Mouse (Mus musculus) right cerebral cortex, postnatal 36 days (tissue): ENCODE measurements around the gene Lrrd1.
"Not testable (repeated sequence)": the region's sequence is repeated elsewhere in the genome, so short reads cannot be mapped to it uniquely, and the experiment has no call there.

Experiments
- DNase-seq, 2 experiments: peaks; one replicate each; pipeline ENCODE4 v3.0.0; 2022; ENCODE audit warnings: low spot score in 2 of 2, mixed read lengths in 1 of 2

The Lrrd1 gene

DNA sequence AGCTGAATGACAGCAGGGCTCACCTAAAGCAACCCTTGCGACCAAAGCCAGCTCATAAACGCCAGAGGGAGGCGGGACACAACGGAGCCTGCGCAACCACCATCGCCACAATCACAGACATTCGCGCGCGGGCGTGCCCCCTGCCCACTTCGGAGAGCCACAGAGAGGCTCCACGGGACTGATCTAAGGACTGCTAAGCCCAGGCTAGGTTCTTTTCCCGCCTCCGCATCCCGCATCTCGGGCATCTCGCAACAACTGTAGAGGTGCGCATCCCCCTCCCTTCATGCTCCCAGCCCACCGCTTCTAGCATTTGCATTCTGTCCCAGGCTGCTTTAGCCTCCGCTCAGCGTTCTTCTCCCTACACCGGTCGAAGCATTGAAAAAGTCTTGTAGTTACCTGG lies at the start of gene Lrrd1:
TSS of gene Lrrd1 (plus strand) at position 148 of the 400 bp plus-strand sequence.
- no peak for DNase-seq

DNA sequence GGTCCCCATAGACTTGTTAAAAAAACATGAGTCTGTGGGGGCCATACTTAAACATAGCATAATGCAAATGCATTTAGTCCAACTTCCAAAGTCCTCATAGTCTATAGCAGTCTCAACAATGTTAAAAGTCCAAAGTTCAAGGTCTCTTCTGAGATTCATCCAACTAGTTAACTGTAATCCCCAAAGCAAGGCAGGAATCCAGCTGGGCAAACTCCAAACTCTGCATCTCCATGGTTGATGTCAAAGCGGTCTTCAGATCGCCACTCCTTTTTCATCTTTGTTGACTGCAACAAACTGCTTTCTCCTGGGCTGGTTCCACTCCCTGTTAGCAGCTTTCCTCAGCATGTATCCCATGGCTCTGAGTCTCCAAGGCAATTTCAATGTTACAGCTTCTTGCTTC lies 47.9 kb upstream of the Lrrd1 start:
- DNase-seq = not testable (repeated sequence)

DNA sequence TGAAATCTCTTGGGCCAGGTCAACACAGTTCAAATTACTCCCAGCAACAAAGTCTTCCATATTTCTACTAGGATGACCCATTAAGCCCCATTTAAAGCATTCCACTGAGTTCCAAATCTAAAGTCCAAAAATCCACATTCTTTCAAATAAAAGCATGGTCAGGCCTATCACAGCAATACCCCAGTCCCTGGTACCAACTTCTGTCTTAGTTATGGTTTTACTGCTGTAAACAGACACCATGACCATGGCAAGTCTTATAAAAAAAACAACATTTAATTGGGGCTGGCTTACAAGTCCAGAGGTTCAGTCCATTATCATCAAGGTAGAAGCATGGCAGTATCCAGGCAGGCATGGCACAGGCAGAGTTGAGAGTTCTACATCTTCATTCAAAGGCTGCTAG lies 46.3 kb upstream of the Lrrd1 start:
- DNase-seq = not testable (repeated sequence)

DNA sequence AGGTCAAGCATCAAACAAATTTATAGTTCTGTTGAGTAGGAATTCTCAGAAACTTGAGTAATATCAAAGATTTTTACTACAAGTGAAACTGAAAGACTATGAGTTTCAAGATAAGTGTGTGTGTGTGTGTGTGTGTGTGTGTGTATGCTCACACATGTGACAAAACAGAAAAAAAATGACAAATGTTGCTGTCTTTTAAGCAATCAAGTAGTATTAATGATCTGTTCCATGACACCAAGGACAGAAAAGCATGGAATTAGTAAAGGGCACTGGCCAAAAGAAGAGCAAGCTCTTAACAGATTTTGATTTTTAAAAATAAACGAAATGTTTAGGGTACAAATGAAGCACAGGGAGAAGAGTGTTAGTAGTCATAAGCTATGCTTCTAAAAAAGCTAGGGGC lies 44.9 kb upstream of the Lrrd1 start:
- DNase-seq = no peak

DNA sequence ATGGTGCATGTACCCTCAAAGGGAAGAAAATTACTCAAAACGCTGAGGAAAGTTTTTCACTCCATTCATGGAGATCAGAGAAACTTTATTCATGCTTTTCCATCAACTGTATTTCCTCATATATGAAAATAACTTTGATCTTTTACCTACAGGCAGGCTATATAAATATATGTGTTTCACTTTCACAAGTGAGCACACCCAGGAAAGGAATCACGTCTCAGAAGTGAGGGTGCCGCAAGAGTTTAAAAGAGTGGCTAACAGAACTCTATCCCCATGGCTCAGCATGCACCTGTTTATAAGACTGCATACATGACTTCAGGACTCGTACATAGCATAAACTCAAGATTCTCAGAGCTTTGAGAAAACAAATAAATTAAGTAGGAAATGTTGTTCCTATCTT lies 44.1 kb upstream of the Lrrd1 start:
- DNase-seq = no peak

DNA sequence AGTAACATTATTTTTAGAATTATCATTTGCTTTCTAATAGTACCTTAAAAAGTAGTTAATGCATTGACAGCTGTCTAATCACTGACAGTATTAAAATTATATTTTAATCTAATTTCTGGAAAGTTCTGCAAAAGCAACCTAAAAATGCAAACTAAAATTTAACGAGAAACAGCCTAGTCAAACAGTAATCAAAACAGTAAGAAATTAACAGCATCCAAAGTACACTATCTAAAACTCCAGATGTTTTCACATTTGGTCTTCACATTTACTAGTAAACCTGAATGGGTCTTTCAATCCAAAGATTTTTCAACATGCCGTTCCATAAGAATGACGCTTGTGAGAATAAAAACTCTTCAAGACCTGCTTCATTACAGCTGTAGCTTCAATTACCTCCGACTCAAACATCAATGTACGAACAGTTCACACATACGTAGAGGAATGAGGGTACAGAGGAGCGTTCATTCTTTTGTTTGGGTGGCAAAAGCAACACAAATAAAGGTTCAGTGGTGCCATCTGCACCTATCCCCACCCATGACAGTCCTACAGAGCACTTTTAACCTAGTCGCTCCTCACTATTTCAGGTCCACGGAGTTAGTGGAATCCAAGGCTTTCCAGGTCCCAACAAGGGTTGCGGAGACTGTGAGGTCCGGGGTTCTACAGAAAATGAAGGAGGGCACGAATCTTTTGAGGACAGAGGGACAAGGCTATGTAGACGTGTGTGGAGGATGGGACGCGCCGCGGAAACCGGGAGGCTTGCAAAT lies 43.1 kb upstream of the Lrrd1 start:
- DNase-seq = peak in 1 of 2 experiments; percentile 7

DNA sequence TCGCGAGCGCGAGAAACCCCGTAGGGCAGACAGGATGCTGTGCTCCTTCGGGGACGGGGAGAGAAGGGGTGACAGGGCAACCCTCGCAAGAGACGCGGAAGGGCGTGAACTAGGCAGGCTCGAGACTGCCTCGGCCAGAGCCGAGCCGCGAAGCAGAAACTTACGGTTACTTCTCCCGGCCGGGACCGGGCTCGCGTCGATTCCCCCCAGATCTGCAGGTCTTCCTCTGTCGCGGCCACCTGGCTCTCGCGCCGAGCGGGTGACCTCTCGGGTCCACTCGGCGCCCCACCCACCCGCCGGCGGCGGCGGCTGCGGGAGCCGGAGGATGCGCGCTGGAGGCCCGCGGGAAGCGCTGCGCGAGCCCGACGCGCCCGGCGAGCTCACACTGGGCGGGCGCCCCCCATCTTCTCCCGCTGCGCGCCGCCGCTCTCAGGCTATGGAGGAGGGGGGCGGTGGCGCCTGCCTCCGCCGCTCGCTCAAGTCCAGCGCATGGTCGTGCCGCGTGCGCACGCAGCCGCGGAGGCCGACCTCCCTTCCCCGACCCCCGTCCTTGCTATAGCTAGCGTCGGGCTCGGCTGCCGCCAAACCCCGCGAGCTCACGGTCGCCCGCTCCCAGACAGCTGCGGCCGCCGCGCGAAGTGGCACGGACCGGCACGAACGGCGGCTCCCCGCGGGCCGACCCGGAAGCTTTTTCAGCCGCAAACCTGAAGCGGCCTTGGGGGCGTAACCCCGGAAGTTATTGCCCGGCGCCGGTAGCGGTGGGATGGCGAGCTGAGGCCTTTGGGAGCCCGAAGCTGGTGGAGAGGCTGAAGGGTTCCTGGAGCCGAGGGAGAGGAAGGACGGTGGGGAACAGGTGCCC lies 42.3 kb upstream of the Lrrd1 start, which contains the start of the genes Ankib1 and Krit1:
TSS of gene Ankib1 (minus strand) at position 493 of the 859 bp plus-strand sequence.
TSS of gene Krit1 (plus strand) at position 752 of the 859 bp plus-strand sequence.
- peak; percentile 85 for DNase-seq

DNA sequence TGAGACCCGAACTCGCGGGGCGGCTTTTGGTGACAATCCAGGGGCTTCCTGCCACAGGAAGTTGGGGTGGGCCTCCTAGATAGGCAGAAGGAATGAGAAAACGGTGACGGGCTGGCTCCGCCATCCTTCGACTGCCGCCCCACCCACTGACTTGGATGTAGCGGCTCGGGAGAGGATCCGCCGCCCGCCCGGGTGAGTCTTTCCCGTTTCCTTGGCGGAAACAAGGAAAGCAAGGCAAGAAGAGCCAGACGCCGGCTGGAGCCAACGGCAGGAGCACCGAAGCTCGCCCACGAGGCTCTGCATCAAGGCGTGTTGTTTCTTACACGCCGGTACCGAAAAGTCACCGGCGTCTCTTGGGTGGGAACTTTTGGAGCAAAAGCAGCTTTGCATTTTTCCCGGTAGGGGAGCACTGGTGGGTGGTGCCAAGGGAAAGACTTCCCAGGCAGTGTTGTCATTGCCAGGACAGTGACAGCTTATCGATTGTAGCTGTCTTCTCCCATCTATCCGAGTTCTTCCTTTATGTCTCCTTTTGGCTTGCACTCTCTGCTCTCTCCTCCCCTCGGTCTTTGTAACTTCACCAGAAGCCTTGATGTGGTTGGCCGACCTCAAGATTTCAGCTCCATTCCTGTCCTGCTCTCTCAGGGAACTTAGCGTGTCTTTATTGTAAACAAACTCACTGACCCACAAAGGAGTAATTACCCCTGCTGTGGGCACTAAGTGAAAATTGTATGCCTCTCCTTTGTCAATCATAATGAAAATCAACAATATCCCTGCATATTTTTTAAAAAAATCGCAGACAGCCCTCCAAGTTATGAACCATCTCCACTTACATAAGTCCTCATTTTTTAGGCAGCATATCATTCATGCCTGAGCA lies 41.4 kb upstream of the Lrrd1 start:
- no peak for DNase-seq

DNA sequence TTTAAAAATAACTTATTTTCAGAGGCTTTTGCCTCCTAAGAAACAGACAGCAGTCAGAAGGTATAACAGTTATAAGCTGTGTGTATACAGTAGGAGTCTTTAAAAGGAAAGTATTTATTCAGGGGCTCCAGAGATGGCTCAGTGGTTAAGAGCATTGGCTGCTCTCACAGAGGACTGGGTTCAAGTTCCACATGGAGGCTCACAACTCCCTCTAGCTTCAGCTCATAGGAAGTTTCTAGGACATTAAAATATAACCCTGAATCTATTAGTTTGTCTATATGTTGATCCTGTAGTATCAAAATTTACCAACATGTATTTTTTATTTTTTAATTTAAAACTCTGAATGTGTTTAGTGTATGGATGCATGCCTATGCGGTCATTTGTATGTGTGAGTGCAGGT lies 36.5 kb upstream of the Lrrd1 start:
- no peak for DNase-seq

DNA sequence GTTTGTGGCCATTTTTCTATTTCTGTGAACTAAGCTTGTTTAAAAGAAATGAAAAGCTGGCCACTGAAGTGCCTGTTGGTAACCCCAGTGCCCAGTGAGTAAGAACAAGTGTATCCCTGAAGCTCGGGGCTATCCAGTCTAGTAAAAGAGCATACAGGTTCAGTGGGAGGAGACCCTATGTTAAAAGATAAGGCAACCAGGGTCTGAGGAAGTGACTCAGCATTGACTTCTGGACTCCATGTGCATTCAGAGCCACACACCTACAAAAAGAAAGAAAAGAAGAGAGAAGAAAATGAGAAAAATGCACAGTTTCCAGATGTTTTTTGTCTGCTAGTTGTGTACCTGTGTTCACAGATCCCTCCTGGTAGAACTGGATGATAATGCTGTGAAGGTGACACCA lies 10.9 kb upstream of the Lrrd1 start:
- DNase-seq = no peak

DNA sequence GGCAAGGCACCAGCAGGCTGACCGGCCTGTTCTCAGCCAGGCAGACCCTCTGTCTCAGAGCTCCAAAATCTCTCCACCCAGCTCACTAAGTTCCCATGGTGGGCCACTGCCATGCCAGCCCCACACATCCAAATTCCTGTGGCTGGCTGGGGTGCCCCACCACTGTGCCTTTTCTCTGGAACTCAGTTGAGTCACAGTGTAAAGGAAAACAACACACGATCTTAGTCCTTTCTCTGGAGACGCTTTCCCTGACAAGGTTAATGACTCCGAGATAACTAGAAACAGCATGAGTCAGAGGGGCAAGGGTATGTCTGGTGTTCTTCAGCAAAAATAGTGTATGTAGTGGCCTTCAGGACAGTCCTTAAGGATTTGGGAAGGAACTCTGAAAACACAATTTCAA lies 25.2 kb downstream of the Lrrd1 start:
- no peak for DNase-seq

DNA sequence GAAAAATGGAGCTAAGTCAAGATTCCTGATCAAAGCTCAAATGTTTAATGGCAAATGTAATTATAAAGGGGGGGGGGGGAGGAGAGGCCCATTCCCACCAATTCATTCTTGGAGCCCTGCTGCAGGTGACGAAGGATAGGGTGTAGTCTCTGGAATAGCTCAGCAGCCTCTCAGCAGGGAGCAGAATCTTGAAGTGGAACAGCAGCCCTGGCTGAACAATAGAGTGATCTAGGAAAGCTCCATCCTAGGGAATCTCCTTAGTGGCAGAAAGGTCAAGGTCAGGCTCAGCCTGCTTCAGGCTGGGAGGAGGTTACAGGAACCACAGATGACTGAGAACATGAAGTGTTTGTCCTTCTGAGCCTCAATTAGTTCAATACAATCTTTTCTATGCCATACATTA lies 27.4 kb downstream of the Lrrd1 start:
- no peak for DNase-seq

DNA sequence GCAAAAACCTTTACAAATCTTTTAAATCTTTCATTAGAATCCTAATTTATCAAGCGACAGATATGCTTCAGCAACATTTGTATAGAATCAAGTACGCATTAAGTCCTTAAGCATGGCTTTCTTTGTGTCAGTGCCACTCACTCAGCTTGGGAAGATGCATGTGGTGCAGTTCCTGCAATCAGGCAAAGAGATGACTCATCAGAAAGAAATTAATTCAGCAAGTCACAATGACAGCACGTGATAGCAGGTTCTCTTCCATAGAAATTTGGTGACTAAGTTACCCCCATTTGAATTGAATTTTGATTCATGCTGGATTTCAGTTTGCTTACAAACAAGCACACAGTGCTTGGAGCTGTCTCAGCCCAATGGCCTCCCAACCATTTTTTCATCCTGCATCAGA lies 28.5 kb downstream of the Lrrd1 start:
- peak in 1 of 2 experiments; percentile 1 for DNase-seq

DNA sequence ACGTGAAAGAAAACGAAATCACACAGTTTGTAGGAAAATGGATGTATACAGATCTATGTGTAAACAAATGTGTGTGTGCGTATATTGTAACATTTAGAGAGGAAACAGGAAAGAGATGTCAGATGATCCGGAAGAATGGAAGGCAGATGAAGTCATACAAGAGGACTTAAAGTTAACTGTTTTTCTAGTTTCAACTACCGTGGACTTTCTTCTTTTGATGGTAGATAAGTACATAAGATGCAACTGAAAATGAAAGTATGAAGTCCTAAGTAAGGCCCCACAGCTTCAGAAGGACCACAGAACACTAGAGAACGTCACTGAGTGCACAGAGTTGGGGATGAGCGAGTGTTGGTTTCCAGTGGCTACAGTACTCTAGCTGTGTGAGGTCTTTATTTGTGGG lies 41.9 kb downstream of the Lrrd1 start:
- not testable (repeated sequence) for DNase-seq

DNA sequence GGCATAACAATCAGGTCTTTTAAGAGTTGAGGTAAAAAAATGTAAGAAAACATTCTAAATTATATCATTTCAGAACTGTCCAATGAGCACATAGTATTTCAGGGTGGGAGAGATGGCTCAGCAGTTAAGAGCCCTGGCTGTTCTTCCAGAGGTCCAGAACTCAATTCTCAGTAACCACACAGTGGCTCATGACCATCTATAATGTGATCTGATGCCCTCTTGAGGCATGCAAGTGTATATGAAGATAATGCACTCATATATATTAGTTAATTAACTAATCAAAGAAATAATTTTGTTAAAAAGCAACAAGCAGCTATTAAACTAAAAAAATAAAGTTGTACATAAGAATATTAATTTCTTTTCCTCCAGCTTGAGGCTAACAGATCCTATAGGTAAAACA lies 44.2 kb downstream of the Lrrd1 start:
- no peak for DNase-seq

DNA sequence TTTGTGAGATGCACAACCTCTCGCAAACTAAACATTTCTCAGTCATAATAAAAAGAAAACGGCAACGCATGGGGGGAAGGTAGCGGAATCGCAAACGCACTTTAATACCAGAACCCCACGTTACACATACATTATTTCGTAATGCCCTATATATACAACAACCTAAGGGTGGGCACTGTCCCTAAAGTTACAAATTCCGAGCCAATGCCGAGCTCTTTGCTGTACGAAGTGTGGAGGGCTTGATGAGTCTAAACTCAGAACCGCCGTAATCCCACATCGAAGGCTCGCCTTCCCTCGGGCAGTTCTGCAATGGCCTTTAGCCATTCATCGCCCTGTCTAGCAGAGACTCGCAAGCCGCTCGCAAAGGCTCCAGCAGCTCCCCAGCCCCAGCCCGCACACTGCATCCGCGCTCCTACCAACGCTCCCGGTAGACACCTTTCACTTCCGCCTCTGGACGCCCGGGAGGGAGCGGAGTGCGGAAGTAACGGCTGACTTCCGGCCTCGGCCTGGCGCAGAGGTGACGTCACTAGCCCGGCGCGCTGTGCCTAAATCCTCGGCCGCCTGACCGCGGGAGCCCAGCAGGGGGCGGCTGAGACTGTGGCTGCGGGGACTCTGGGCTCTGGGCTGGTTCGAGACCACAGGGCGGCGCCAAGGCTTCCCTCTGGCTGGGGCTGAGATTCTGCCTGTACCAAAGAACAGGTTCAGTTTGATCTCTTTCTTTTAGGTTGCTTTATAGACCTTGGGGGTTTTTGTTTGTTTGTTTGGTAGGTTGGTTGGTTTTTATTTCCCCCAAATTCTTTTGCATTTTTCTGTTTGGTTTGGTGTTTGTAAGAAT lies 48.7 kb downstream of the Lrrd1 start, which contains the start of gene Mterf1a:
TSS of gene Mterf1a (minus strand) at position 475 of the 835 bp plus-strand sequence.
- peak; percentile 3 to 17 for DNase-seq

DNA sequence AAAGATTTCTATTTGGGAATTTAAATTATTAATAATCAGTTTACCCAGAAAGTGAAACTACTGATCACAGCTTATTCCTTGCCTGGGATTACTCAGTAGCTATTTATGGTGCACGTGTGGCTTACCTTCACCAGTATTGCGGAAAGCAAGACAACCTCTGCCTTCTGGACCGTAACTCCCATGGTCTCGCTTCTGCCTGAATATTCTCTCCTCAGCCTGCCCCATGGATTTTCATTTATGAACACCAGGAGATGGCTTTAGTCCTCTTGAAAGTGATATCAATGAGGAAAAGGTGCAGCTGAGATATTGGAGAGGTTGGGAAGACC lies 49.3 kb downstream of the Lrrd1 start:
- not testable (repeated sequence) for DNase-seq

DNA sequence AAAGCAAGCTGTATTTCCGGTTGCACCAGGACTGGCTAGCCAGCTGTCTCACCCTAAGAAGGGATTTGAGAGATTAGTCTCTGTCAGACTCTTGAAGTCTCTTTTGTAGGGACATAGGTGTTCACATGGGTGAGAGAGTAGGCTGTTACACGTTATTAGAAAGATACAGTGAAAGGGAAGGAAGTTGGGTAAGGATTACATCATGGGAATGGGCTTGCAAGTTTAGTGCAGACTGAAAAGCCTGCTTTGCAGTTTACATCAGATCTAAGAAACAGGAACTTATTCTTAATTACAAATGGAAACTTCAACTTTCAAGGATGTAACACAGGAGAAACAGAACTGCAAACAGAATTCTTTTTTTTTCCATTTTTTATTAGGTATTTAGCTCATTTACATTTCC lies 60.5 kb downstream of the Lrrd1 start:
- no peak for DNase-seq
